Mouse (Mus musculus) kidney, postnatal 0 days (tissue): Measurements from ENCODE around the gene Zmat5. TPM values are rescaled to one million over a fixed set of nuclear protein-coding genes. Genes with fewer than 3 reads are reported as not detected.

ENCODE experiments used
- ATAC-seq: fragments of 200-750 bp; cut with Nextera tagmentation; replicated peaks from 2 replicates; pipeline ENCODE4 v1.8.0; 2017; ENCODE audit warnings: low read depth, moderate number of reproducible peaks, moderate TSS enrichment, moderate library complexity; ENCODE audit not compliant: low FRiP score
- DNase-seq: peaks from one replicate; pipeline ENCODE4 v3.0.0-alpha.2; 2016; ENCODE audit warnings: low spot score
- H3K27ac ChIP-seq: fragments of 300-500 bp; sonication (generic); 2 replicates; pipeline ENCODE4 v1.5.1; 2014; ENCODE audit warnings: mild to moderate bottlenecking
- H3K27me3 ChIP-seq: fragments of 300-500 bp; sonication (generic); 2 replicates; pipeline ENCODE4 v1.6.1; 2014; ENCODE audit warnings: low read length, mixed read lengths; ENCODE audit not compliant: insufficient read depth
- H3K36me3 ChIP-seq: fragments of 300-500 bp; sonication (generic); 2 replicates; pipeline ENCODE4 v1.6.1; 2014; ENCODE audit warnings: low read length, mixed read lengths; ENCODE audit not compliant: insufficient read depth
- H3K4me1 ChIP-seq: fragments of 300-500 bp; sonication (generic); replicated peaks from 2 replicates; pipeline ENCODE4 v1.6.1; 2014; ENCODE audit warnings: antibody characterized with exemption, low read length, mixed read lengths; ENCODE audit not compliant: insufficient read depth
- H3K4me2 ChIP-seq: fragments of 300-500 bp; sonication (generic); 2 replicates; pipeline ENCODE4 v1.6.1; 2014; ENCODE audit warnings: mild to moderate bottlenecking, low read length, moderate library complexity, mixed read lengths
- H3K4me3 ChIP-seq: fragments of 300-500 bp; sonication (generic); replicated peaks from 2 replicates; pipeline ENCODE4 v1.5.1; 2014; ENCODE audit warnings: low read depth, low read length
- H3K9ac ChIP-seq: fragments of 300-500 bp; sonication (generic); 2 replicates; pipeline ENCODE4 v1.6.1; 2014; ENCODE audit warnings: low read depth, low read length
- H3K9me3 ChIP-seq: fragments of 300-500 bp; sonication (generic); replicated peaks from 2 replicates; pipeline ENCODE4 v1.6.1; 2016; ENCODE audit warnings: low read length, inconsistent platforms, mixed read lengths
- CTCF ChIP-seq: IDR thresholded peaks from 2 replicates; pipeline ENCODE4 v1.5.1; 2016; ENCODE audit warnings: antibody characterized with exemption, low read depth, mild to moderate bottlenecking, moderate library complexity
- WGBS: fragments of 180-500 bp; shearing (Covaris S2); extraction: QIAGEN DNeasy Blood & Tissue Kit; methylation state at CpG from one replicate; pipeline ENCODE4 v1.1.7; 2014; 5-methylcytosine and 5-hydroxymethylcytosine counted together
- polyA plus RNA-seq: library from polyadenylated mRNA; unstranded; fragments of >200 nt; fragmentation: Nextera tagmentation; extraction: Ambion mirVana; gene quantifications from 2 replicates; pipeline ENCODE4 v1.2.1, GENCODE M21; 2015

Gene Zmat5
- polyA plus RNA-seq, 1 experiment from 2014 or later = 81.7 TPM

GRCm38 (mm10) chr11:4760438-4760837 is 56.0 kb downstream of the Zmat5 start:
- H3K4me3 ChIP-seq = no peak overlapping the region
- ATAC-seq = peak; percentile 27; the same call in 1 of the 2 replicates
- peak; percentile 49 for DNase-seq
- no peaks in the 10 kb centered on the region for H3K4me1 ChIP-seq
- TF ChIP-seq CTCF = no peak
- no peaks in the 10 kb centered on the region for H3K36me3 ChIP-seq
- H3K4me2 ChIP-seq = no peak overlapping the region
- H3K27me3 ChIP-seq = no peaks in the 10 kb centered on the region
- H3K9ac ChIP-seq = no peak overlapping the region
- H3K27ac ChIP-seq = no peak overlapping the region
- WGBS = 13% methylated on average over 4 of the region's 4 CpGs
- no peaks in the 10 kb centered on the region for H3K9me3 ChIP-seq

DNA sequence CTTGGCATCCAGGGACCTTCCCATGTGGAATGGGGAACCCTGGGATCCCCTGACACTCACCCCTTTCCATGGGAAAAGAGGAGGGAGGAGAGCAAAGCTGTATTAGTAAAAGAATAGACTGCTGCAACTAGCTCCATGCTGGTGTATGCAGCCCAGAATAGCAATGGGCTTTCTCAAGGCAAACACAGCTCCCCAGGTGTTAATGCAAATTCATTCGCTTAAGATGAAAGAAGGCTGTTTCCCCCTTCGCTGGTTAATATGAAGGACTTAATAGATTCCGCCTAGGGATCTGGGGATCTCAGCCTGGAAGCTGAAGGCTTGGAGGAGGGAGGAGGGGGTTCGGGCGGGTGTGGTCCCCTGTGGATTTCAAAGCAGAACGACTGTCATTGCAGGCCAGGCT is 57.5 kb downstream of the Zmat5 start:
- Histone ChIP-seq H3K36me3 (no peaks in the 10 kb centered on the region), H3K9ac (no peak overlapping the region), H3K27me3 (no peaks in the 10 kb centered on the region), H3K4me1 (no peaks in the 10 kb centered on the region), H3K4me3 (no peak overlapping the region), H3K27ac (no peak overlapping the region), H3K9me3 (no peaks in the 10 kb centered on the region), H3K4me2 (no peak overlapping the region)
- WGBS = 25% methylated on average over 6 of the region's 6 CpGs
- TF ChIP-seq CTCF = no peak
- ATAC-seq = no peak
- no peak for DNase-seq

- Histone ChIP-seq H3K4me2 (no peak overlapping the region), H3K9me3 (no peaks in the 10 kb centered on the region), H3K27me3 (no peaks in the 10 kb centered on the region), H3K4me1 (no peaks in the 10 kb centered on the region), H3K27ac (no peak overlapping the region), H3K36me3 (no peaks in the 10 kb centered on the region), H3K9ac (no peak overlapping the region), H3K4me3 (no peak overlapping the region)
- ATAC-seq (no peak), DNase-seq (no peak)
- no peak for TF ChIP-seq CTCF
- 23% methylated on average over 2 of the region's 2 CpGs for WGBS
Measured at GRCm38 (mm10) chr11:4762511-4762910, 58.0 kb downstream of the Zmat5 start.

DNA sequence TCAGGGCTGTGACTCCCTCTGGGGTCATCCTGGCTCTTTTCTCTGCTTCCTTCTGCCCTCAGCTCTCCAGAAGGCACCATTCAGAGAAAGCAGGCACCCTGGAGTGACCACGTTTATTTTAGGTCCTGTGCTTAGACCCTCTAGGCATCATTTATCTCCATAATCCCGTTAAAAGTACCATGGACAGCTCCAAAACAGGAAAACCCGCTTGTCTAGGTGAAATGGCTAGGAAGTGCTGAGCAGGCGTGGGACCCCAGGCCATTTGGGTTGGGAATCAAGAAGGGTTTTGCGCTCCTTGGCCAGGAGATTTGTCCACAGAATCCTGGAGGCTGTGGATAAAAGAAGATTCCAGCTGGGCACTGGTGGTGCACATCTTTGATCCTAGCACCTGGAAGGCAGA is 59.2 kb downstream of the Zmat5 start:
- WGBS = 18% methylated on average over 5 of the region's 5 CpGs
- H3K4me2 ChIP-seq = no peak overlapping the region
- no peak for TF ChIP-seq CTCF
- DNase-seq = peak; percentile 39
- H3K9me3 ChIP-seq = no peaks in the 10 kb centered on the region
- no peak overlapping the region for H3K9ac ChIP-seq
- no peak overlapping the region for H3K27ac ChIP-seq
- H3K4me1 ChIP-seq = no peaks in the 10 kb centered on the region
- H3K36me3 ChIP-seq = no peaks in the 10 kb centered on the region
- H3K27me3 ChIP-seq = no peaks in the 10 kb centered on the region
- no peak overlapping the region for H3K4me3 ChIP-seq
- ATAC-seq = no peak

- 67% methylated on average over 5 of the region's 5 CpGs for WGBS
- DNase-seq (no peak), ATAC-seq (no peak)
- TF ChIP-seq CTCF = no peak
- H3K4me3 ChIP-seq = no peak overlapping the region
- no peak overlapping the region for H3K4me2 ChIP-seq
- H3K9me3 ChIP-seq = no peaks in the 10 kb centered on the region
- H3K36me3 ChIP-seq = 0 out of 2 replicates have a peak, but pooled peaks cover 3% of the 10 kb centered on the region
- H3K9ac ChIP-seq = no peak overlapping the region
- no peaks in the 10 kb centered on the region for H3K27me3 ChIP-seq
- no peak overlapping the region for H3K27ac ChIP-seq
- H3K4me1 ChIP-seq = no peaks in the 10 kb centered on the region
Measured at GRCm38 (mm10) chr11:4764476-4764875, 60.0 kb downstream of the Zmat5 start.

- WGBS = 83% methylated on average over 4 of the region's 4 CpGs
- Histone ChIP-seq H3K9ac (no peak overlapping the region), H3K4me1 (no peaks in the 10 kb centered on the region), H3K9me3 (no peaks in the 10 kb centered on the region), H3K27me3 (no peaks in the 10 kb centered on the region), H3K27ac (no peak overlapping the region), H3K4me3 (no peak overlapping the region), H3K36me3 (0 out of 2 replicates have a peak, but pooled peaks cover 11% of the 10 kb centered on the region), H3K4me2 (no peak overlapping the region)
- no peak for TF ChIP-seq CTCF
- no peak for ATAC-seq
- DNase-seq = no peak
Measured at GRCm38 (mm10) chr11:4768399-4768798, 63.9 kb downstream of the Zmat5 start.

DNA sequence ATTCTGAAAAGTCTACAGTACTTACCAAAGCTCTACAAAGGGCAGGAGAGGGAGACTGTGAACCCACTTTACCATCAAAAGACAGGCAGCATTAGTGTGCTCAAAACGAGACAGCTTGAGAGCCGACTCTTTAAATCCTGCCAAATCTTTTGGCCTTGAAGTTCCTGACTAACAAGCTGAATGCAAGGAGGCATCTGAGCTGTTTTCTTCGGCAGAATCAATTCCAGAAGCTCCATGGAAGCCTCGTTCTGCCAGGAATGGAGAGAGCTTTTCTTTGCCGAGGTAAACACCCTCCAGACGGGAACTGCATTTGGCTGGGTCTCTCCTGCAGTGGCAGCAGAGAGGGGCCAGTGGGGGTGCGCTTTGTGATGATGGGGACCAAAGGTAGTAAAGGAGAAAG is 64.8 kb downstream of the Zmat5 start:
- no peak for TF ChIP-seq CTCF
- no peak for ATAC-seq
- Histone ChIP-seq H3K9me3 (no peaks in the 10 kb centered on the region), H3K4me3 (no peak overlapping the region), H3K4me1 (no peaks in the 10 kb centered on the region), H3K27ac (no peak overlapping the region), H3K36me3 (0 out of 2 replicates have a peak, but pooled peaks cover 11% of the 10 kb centered on the region), H3K27me3 (no peaks in the 10 kb centered on the region), H3K9ac (no peak overlapping the region), H3K4me2 (no peak overlapping the region)
- DNase-seq = no peak
- 79% methylated on average over 7 of the region's 7 CpGs for WGBS
